Mouse (Mus musculus) monocyte, adult 5-6 weeks (primary cell): Measurements from ENCODE around the gene Mapk11. TPM values are rescaled to one million over a fixed set of nuclear protein-coding genes. Genes with fewer than 3 reads are reported as not detected.

Experiments
- ATAC-seq: fragments of 153-309, 156-312 bp; replicated peaks from 2 replicates; pipeline ENCODE4 v1.8.0; 2017; ENCODE audit warnings: mild to moderate bottlenecking; ENCODE audit not compliant: low TSS enrichment, insufficient number of reproducible peaks, severe bottlenecking, poor library complexity, low FRiP score
- total RNA-seq: library from RNA; stranded (forward); fragments of 200-1000, 200-491, 200-594 nt; gene quantifications from 3 replicates; pipeline ENCODE4 v1.2.3, GENCODE M21; 2017

Mapk11 gene
- total RNA-seq, 1 experiment from 2014 or later, result 4.5 TPM

GRCm38 (mm10) chr15:89175411-89176155 is 26.2 kb upstream of the Mapk11 start:
- ATAC-seq, result no peak

- ATAC-seq, result no peak
Measured at GRCm38 (mm10) chr15:89174889-89175339, 25.5 kb upstream of the Mapk11 start.

- ATAC-seq, result no peak
Measured at GRCm38 (mm10) chr15:89173906-89174214, 24.4 kb upstream of the Mapk11 start.

DNA sequence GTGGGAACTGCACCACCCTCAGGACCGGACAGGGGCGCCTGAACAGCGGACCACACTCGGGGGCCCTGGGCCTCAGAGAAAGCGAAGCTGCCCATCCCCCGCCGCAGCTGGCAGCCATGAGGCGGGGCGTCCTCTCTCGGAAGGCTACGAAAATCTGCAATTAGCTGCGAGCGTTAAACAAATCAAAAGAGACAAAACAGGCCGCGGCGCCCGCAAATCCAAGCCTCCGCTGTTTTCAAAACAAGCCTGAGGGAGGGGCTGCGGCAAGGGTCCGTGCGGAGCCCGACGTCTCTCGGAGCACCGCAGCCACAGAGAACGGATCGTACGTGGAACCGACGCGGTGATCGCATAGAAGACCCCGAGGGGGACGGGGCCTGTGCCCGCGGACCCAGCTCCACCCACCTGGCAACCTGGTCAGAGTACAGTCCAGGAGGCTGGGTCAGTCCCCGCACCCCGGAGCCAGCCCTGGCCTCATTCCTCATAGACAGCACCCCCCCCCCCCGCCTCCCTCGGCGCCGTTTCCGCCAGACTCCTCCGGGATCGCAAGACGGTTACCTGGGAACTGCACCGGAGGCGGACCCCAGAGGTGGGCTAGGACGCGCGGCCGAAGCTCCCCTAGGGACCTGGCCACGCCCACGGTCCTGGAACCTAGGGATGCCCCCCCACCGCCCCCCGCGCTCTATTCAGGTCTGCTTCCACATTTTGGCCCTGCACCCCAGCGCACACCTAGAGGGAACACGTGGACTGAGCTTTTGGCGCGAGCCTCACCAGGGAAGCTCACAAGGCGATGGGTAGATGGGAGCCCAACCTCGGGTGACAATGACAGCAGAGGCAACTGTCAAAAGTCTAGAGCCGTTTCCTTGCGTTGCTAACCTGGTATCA is 23.8 kb upstream of the Mapk11 start:
- ATAC-seq, result no peak

GRCm38 (mm10) chr15:89172276-89172935 is 23.0 kb upstream of the Mapk11 start:
- no peak for ATAC-seq

GRCm38 (mm10) chr15:89171526-89172051 is 22.2 kb upstream of the Mapk11 start:
- ATAC-seq, result no peak

DNA sequence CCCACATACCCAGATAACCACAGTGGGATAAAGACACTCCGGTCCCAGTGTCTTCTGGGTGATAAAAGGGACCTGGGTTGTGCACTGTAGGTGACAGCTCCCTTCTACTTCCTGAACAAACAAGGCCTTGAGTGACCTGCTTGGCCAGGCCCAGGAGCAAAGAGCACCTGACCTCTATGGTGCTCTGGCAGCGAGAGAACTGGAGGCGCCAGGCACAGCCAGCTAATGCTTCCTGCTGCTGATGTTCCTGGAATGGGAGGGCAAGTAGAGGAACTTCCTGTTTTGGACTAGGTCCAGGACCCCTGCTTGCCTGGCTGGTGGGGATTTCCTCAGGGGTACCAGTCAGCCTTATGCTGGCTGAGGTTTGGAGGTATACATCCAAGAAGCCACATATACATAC is 20.7 kb upstream of the Mapk11 start:
- no peak for ATAC-seq

- ATAC-seq, result no peak
Measured at GRCm38 (mm10) chr15:89169431-89169830, 20.0 kb upstream of the Mapk11 start.

GRCm38 (mm10) chr15:89168922-89169321 is 19.5 kb upstream of the Mapk11 start:
- no peak for ATAC-seq

DNA sequence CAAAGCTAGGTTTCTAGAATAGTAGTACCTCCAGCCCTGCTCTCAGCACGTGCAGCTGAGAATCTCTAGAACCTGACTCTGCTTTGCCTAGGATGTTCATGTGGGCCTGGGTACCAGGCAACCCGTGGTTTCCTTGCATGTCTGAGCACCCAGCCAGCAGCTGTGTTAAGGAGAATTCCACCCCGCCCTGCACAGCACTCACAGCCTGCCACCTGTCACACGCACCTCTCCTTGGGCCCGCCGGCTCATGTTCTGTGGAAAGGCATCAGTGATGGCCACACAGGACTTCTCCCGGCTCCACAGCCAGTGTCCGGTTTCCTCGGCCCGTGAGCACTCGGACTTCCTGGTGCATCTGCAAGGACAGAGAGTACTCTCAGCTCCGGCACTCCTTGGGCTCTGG is 16.1 kb upstream of the Mapk11 start:
- ATAC-seq, result no peak

DNA sequence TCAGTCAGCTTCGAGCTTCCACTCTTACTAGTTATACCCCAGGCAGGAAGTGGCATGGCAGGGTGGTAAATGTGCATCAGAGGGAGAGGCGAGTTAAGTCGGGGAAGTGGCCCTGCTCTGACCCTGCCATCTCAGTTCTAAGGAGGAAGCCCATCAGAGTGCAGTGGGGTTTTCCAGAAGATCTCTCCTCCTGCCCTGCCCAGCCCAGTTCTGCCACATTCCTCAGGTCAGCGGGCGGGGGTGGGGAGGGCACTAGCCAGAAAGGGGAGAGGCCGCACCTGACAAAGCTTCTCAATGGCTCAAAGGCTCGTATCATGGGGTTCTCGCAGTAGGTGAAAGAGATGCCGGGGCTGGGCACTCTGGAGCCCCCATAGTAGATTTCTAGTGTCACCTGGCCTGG is 12.0 kb upstream of the Mapk11 start:
- no peak for ATAC-seq

- no peak for ATAC-seq
Measured at GRCm38 (mm10) chr15:89158516-89158915, 9.1 kb upstream of the Mapk11 start.

DNA sequence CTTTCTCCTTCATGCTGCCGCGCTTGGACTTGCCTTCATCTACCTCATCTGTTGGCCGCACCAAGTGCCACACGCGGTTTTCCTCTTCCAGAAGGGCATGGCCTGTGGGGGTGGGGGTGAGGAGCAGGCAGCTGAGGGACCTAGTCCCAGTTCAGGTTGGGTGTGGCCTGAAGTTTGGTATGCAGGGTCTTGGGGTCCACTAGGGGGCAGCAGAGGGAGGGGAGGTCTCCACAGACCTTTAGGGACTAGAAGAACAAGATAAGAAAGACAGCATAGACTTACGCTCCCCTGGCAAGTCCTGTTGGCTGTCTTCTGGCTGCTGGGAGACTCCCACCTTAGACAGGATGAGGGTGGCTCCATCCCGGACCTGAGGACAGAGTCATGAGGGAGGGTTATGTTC is 8.5 kb upstream of the Mapk11 start:
- ATAC-seq, result peak; percentile 37; the same call in 1 of the 2 replicates

DNA sequence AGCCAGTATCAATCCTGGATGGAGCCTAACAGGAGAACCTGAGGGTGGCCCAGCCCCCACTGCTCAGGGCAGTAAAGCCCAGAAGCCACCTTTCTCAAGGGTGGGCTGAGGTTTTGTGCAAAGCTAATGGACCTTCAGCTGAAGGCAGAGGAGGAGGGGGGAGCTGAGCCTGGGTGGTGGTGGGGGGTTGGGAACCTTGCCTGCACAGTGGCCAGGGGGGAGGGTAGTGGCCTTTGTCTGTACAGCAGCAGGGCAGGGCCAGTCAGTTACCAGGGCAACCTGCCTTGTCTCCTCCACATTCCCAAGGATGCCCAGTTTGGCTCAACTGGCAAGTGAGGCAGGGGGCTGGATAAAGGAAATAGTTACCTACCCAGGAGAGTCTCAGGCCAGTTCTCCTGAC is 2.9 kb upstream of the Mapk11 start:
- no peak for ATAC-seq

DNA sequence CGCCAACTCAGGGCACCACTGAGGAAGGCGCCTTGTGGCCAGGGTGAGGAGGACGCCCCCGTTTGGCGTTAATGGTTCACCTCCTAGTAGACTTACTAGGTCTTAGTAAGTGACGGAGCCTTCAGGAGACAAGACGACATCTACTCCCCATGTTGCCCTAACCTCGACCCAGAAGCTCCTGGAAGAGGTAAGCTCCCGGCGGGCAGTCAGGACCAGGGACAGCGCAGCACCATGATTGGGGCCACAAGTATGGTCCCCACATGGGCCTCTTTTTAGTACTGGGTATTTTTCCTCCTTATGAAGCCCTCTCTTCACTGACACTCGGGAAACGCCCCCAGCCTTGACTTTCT is 588 bp upstream of the Mapk11 start:
- no peak for ATAC-seq

DNA sequence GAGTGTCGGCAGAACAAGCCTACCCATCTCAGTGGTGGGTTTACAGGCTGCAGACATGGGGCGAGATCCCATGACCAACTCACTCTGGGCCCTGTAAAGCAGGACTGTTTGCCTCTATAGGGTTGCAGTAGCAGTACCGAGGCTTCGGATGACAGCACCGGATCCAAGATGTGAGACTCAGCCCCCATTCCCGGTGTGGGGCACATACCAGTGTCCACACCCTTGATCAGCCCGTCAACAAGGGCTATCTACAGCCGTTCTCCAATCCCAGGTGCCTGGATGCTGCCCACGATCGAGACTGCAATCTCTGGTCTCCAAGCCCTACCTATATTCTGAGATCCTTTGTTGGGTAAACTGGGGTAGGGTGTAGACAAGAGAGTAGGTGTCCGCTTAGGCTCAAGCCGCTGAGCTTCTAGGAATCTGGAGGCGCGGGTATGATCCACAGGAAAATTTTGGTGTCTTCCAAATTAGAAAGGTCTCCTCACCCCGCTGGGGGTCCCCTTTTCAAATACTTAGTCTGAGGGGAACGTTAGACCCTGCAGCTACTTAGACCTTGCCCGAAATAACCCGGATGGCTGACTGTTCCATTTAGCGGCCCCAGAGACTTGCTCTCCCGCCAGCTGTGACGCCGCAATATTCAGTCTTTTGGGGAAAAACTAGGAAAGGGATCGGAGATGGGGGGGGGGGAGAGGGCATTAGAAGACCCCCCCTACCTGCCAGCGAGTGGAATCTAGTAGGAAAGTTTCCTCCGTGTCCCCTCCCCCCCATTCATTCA is 745 bp downstream of the Mapk11 start:
- ATAC-seq, result no peak

DNA sequence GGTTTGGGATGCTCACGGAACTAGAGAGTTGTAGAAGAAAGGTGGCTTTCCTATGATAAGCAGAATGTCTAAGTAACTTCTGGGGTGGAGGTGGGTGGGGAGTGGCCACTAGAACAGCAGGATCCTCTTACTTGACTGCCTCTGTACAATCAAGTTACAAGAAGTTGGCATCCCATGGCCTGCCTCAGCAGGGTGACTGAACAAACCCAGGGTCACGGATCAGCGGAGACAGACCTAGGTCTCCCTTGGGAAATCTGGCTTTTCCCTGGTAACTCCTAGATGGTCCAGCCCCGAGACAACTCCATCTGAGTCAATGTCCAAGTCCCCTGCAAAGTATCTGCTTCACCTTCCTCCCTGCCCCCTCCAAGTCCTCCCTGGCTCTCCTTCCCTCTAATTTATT is 1.5 kb downstream of the Mapk11 start:
- no peak for ATAC-seq

- ATAC-seq, result no peak
Measured at GRCm38 (mm10) chr15:89147456-89147855, 2.0 kb downstream of the Mapk11 start.

DNA sequence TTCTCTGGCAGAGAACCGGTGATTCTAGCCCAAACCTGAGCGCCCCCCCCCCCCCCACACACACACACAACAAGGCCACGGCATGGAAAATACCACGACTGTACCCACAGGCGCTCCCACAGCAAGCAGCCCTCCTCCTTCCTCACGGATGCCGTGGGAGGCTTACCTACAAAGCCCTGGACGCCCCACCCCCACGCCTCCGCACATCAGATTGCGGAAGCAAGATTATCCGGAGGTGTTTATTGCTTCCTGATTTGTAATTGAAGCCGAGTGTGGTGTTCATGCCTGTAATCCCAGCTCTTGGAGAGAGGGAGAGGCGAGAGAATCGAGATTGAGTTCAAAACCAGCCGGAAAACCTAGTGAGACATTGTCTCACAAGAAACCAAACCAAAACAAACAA is 2.4 kb downstream of the Mapk11 start:
- no peak for ATAC-seq
